28 mouse cellular contexts compared by ENCODE assay signal in the genomic region with DNA sequence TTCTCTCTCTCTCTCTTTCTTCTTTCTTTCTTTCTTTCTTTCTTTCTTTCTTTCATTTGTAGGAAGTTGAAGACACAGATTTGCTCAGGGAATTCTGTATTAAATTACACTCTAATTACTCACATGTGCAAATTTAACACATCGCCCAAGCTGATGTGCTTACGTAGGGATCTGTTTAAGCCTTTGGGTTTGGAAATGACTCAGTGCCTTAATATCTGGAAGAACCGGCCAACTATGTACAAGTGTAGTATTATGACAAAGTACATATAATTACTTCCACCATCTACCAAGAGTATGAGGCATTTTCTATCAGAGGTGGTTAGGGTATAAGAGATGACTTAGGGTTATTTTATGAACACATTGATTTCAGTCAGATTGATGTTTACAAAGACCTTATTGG.
"Had no signal": no experiment of that assay in that cellular context is flagged by ENCODE, and none has a peak within 500 bp of the region (broad histone marks: within the 10 kb centered on the region; RNA-seq: fewer than 3 reads in every experiment).

No protein-coding gene starts in this region.

- H3K27me3 ChIP-seq: heart, embryonic 12.5 days; hindbrain, embryonic 12.5 days; intestine, embryonic 15.5 days; limb, embryonic 13.5 days; limb, embryonic 15.5 days; liver, embryonic 12.5 days had no signal

- H3K9ac ChIP-seq: heart, embryonic 12.5 days; hindbrain, embryonic 12.5 days; hindbrain, embryonic 14.5 days; intestine, embryonic 15.5 days; limb, embryonic 13.5 days; limb, embryonic 15.5 days; liver, embryonic 12.5 days; liver, embryonic 14.5 days had no signal

- DNase-seq: gastrocnemius, adult 2 months; gastrocnemius, postnatal 10 days; gastrocnemius, postnatal 25 days; heart, adult 18-20 months; heart, postnatal 10 days; heart, postnatal 4 days; kidney, adult 18-20 months; kidney, adult 8-10 months; kidney, postnatal 10 days; kidney, postnatal 25 days; kidney, postnatal 4 days; layer of hippocampus, adult 9-11 months; layer of hippocampus, postnatal 36 days; left cerebral cortex, postnatal 4 days had no signal

- H3K4me1 ChIP-seq: heart, embryonic 10.5 days; heart, embryonic 12.5 days; hindbrain, embryonic 10.5 days; hindbrain, embryonic 12.5 days; intestine, embryonic 15.5 days; limb, embryonic 15.5 days; liver, embryonic 12.5 days had no signal

- H3K4me2 ChIP-seq: heart, embryonic 12.5 days; hindbrain, embryonic 12.5 days; hindbrain, embryonic 14.5 days; intestine, embryonic 15.5 days; limb, embryonic 13.5 days; limb, embryonic 15.5 days; liver, embryonic 12.5 days had no signal

- ATAC-seq: hindbrain, embryonic 16.5 days; inflammation-experienced regulatory T-cells, adult 6 months; intestine, embryonic 15.5 days; intestine, postnatal 0 days; liver, embryonic 12.5 days had no signal

- H3K27ac ChIP-seq: heart, embryonic 10.5 days; hindbrain, embryonic 10.5 days; hindbrain, embryonic 12.5 days; hindbrain, embryonic 14.5 days; intestine, embryonic 15.5 days; layer of hippocampus, adult 2 months; limb, embryonic 13.5 days; limb, embryonic 15.5 days; liver, embryonic 12.5 days; liver, embryonic 14.5 days had no signal

- H3K4me3 ChIP-seq: gastrocnemius, adult 2 months; heart, embryonic 10.5 days; heart, embryonic 12.5 days; hindbrain, embryonic 10.5 days; hindbrain, embryonic 12.5 days; intestine, embryonic 15.5 days; layer of hippocampus, adult 2 months; limb, embryonic 13.5 days; limb, embryonic 15.5 days; liver, embryonic 12.5 days had no signal

- H3K36me3 ChIP-seq: heart, embryonic 10.5 days; heart, embryonic 12.5 days; hindbrain, embryonic 10.5 days; hindbrain, embryonic 12.5 days; intestine, embryonic 15.5 days; limb, embryonic 13.5 days; limb, embryonic 15.5 days; liver, embryonic 12.5 days had no signal

- H3K9me3 ChIP-seq: heart, embryonic 10.5 days; heart, embryonic 12.5 days; hindbrain, embryonic 10.5 days; hindbrain, embryonic 12.5 days; intestine, embryonic 15.5 days; limb, embryonic 13.5 days; limb, embryonic 15.5 days had no signal
